Mouse (Mus musculus) gastrocnemius, postnatal 4 days (tissue): Measurements from ENCODE around the gene Olfr381. TPM values are rescaled to one million over a fixed set of nuclear protein-coding genes. Genes with fewer than 3 reads are reported as not detected.
"Not testable (repeated sequence)": the region's sequence is repeated elsewhere in the genome, so short reads cannot be mapped to it uniquely, and the experiment has no call there.

ENCODE experiments used
- DNase-seq, 2 experiments: peaks; one replicate each; pipeline ENCODE4 v3.0.0; 2021 to 2022; ENCODE audit warnings: low spot score in 2 of 2, mixed read lengths in 2 of 2
- long read RNA-seq, 2 experiments: library from polyadenylated mRNA; stranded (forward); transcript quantifications; one replicate each; pipeline ENCODE4 v2.0.0; 2021
- total RNA-seq, 2 experiments: library from RNA; stranded (reverse); gene quantifications; 2 replicates each; pipeline ENCODE4 v1.2.3; 2021

The Olfr381 gene
- not detected for total RNA-seq
- long read RNA-seq, experiment 1, result 0 reads
- long read RNA-seq, experiment 2, result 0 reads

DNA sequence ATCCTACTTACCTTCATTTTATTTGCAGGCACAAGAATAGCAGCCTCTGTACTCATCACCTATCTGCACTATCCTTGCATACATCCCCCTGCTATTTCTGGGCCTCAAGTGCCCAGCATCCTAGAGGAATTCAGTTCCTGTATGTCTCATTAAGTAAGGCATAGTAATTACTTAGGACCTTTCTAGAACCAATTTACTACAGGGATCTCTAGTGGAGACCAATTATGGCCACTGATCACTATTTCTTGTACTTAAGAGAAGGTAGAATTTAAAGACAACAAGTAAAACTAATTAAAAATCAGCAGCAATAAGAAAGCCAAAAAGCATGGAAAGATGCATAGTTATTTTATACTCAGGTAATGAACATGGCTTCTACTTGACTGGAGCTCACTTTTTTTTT, at the start of gene Olfr381:
Gene Olfr381, minus strand, starts transcription at position 101 of the 400 bp plus-strand sequence.
- no peak for DNase-seq

DNA sequence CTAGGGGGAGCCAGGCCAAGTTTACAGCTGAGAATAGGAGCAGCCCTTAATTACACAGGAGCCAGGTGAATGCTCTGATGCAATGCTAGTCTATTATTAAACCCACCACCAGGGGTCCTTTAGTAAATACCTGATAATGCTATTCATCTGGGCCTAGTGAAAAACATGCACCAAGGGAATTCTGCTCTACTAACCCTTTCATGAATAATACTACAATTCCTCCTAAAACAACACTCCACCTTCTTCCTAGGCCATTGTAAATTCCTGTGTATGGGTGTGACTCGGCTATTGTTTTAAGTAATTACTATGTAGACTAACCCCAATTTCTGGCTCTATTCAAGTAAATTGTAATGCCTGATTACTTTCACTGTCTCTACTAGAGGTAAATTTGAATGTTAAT, 37.6 kb upstream of the Olfr381 start:
- not testable (repeated sequence) for DNase-seq

DNA sequence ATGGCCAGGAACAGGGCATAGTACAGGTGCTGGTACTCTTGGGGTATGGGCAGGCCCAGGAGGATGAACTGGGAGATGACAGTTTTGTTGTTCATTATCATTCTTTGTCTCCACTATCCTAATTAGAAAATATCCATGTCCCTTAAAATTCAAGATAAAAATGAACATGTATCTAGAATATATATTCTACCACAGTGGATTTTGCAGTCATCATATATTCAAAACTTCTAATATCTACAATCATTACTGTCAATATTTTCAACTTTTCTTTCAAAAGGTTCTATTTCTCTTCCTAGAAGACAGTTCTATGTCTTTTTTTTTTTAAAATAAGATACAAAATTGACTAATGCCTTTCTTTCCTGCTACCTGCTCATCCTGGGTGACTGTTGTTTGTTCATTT, 25.7 kb upstream of the Olfr381 start, which contains the start of gene Olfr382:
Gene Olfr382, minus strand, starts transcription at position 101 of the 400 bp plus-strand sequence.
- DNase-seq, result no peak

DNA sequence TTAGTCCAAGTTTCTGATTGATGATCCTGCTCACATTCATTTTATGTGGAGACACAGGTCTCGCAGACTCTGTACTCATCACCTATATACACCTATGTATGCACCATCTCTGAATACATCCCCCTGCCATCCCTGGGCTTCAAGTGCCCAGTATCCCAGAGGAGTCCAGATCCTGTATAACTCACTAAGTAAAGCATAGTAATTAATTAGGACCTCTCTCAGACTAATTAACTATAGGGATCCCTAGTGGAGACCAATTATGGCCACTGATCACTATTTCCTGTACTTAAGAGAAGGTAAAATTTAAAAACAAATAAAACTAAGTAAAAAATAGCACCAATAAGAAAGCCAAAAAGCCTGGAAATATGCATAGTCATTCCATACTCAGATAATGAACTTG, 34.0 kb downstream of the Olfr381 start, which contains the start of gene Olfr380:
Gene Olfr380, minus strand, starts transcription at position 101 of the 400 bp plus-strand sequence.
- DNase-seq, result no peak

Other genes with a start within 250 kb of the Olfr381 start
- gene Trpv3, start 224.2 kb downstream of the Olfr381 start, total RNA-seq, result under 1 TPM in 1 of 2 experiments, not detected in 1; 0.05 TPM
- 1 to 10 TPM; 2.1 to 2.4 TPM for gene Aspa, start 162.0 kb downstream of the Olfr381 start, total RNA-seq
- not detected for gene Gm49340, start 161.9 kb downstream of the Olfr381 start, total RNA-seq
- not detected for gene Spata22, start 161.9 kb downstream of the Olfr381 start, total RNA-seq
- gene Olfr20, start 140.8 kb downstream of the Olfr381 start, total RNA-seq, result not detected
- not detected for gene Olfr376, start 120.4 kb downstream of the Olfr381 start, total RNA-seq
- not detected for gene Olfr1, start 92.0 kb downstream of the Olfr381 start, total RNA-seq
- gene Olfr378, start 63.1 kb downstream of the Olfr381 start, total RNA-seq, result not detected
- gene Olfr380, start 34.1 kb downstream of the Olfr381 start, total RNA-seq, result not detected
- not detected for gene Olfr382, start 25.6 kb upstream of the Olfr381 start, total RNA-seq
- not detected for gene Olfr385, start 101.4 kb upstream of the Olfr381 start, total RNA-seq
- gene Olfr384, start 107.0 kb upstream of the Olfr381 start, total RNA-seq, result not detected
- not detected for gene Zfp735, start 197.2 kb upstream of the Olfr381 start, total RNA-seq